Mouse (Mus musculus) lung, embryonic 14.5 days (tissue): Measurements from ENCODE around the gene Dhdh. TPM values are rescaled to one million over a fixed set of nuclear protein-coding genes. Genes with fewer than 3 reads are reported as not detected.
A peak's percentile ranks its signal among the peaks of the same experiment; 100 is the strongest.

ENCODE experiments used
- ATAC-seq: fragments of 200-750 bp; cut with Nextera tagmentation; 2 replicates; pipeline ENCODE4 v1.8.0; 2017; ENCODE audit warnings: mild to moderate bottlenecking, moderate TSS enrichment, moderate library complexity; ENCODE audit not compliant: insufficient read depth
- DNase-seq: peaks from one replicate; pipeline ENCODE4 v3.0.0-alpha.2; 2015
- H3K27ac ChIP-seq: fragments of 300-500 bp; sonication (generic); 2 replicates; pipeline ENCODE4 v1.5.1; 2014; ENCODE audit warnings: low read depth, mild to moderate bottlenecking, moderate library complexity
- H3K27me3 ChIP-seq: fragments of 300-500 bp; sonication (generic); 2 replicates; pipeline ENCODE4 v1.6.1; 2014; ENCODE audit warnings: low read length, control low read depth; ENCODE audit not compliant: insufficient read depth
- H3K36me3 ChIP-seq: fragments of 300-500 bp; sonication (generic); 2 replicates; pipeline ENCODE4 v1.6.1; 2014; ENCODE audit warnings: control low read depth; ENCODE audit not compliant: insufficient read depth
- H3K4me1 ChIP-seq: fragments of 300-500 bp; sonication (generic); 2 replicates; pipeline ENCODE4 v1.6.1; 2014; ENCODE audit warnings: antibody characterized with exemption, control low read depth; ENCODE audit not compliant: insufficient read depth
- H3K4me2 ChIP-seq: fragments of 300-500 bp; sonication (generic); 2 replicates; pipeline ENCODE4 v1.6.1; 2014; ENCODE audit warnings: mild to moderate bottlenecking
- H3K4me3 ChIP-seq: fragments of 300-500 bp; sonication (generic); 2 replicates; pipeline ENCODE4 v1.5.1; 2014; ENCODE audit warnings: low read depth, low read length
- H3K9ac ChIP-seq: fragments of 300-500 bp; sonication (generic); 2 replicates; pipeline ENCODE4 v1.6.1; 2014
- H3K9me3 ChIP-seq: fragments of 300-500 bp; sonication (generic); 2 replicates; pipeline ENCODE4 v1.6.1; 2016; ENCODE audit warnings: low read depth, low read length, control low read depth
- CTCF ChIP-seq: IDR thresholded peaks from 2 replicates; pipeline ENCODE4 v1.5.1; 2016; ENCODE audit warnings: antibody characterized with exemption, low read depth
- WGBS: fragments of 180-500 bp; shearing (Covaris S2); extraction: QIAGEN DNeasy Blood & Tissue Kit; methylation state at CpG from one replicate; pipeline ENCODE4 v1.1.7; 2014; 5-methylcytosine and 5-hydroxymethylcytosine counted together
- polyA plus RNA-seq: library from polyadenylated mRNA; unstranded; fragments of >200 nt; fragmentation: Nextera tagmentation; extraction: Ambion mirVana; gene quantifications from 2 replicates; pipeline ENCODE4 v1.2.1, GENCODE M21; 2014

The Dhdh gene
- polyA plus RNA-seq, 1 experiment from 2014 or later: 3.0 TPM

DNA sequence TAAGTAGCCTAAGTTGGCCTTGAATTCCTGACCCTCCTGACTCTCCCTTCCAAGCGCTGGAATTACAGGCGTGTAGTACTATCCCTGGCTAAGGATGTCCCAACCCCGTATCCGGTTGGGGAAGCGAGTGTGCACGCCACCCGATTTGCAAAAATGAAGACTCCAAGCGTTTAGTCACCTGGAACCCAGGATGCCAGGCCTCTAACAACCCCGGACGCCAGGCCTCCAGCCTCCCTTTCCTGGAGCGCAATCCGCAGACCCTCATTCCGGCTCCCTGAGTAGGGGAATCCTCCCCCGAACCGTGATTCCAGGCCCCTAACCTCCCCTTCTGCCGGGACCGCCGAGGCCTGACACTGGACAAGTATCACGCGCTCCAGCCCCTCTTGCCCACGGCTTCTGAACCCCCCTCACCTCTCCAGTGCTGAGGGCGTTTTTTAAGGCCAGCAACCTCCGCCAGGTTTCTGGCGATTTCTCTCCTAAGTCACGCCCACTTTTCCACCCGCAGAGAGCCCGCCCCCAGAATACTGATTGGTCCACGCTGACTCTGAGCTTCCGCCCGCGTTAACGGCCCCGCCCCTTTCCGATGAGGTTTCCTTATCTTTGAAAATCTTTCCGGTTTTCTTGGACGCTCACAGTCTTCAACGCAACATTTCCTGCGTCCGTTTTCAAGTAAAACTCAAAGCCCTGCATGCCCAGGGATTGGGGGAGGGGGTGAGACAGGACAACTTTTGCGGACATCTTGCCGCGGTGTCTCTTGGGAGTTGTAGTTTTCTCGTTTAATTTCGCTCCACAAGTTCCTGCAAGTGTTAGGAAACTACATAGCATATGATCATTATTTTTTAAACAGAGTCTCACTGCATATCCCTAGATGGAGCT, 21.5 kb upstream of the Dhdh start, which contains the start of gene Nucb1:
Gene Nucb1, minus strand, starts transcription at position 495 of the 876 bp plus-strand sequence.
- Histone ChIP-seq H3K4me2 (peak within 1 kb of the TSS; percentile 97), H3K36me3 (peaks cover 23% of the 10 kb centered on the region), H3K4me1 (peaks cover 1% of the 10 kb centered on the region; the same call in 1 of the 2 replicates), H3K27me3 (no peaks in the 10 kb centered on the region), H3K27ac (peak within 1 kb of the TSS; percentile 92), H3K9me3 (no peaks in the 10 kb centered on the region), H3K4me3 (peak within 1 kb of the TSS; percentile 53), H3K9ac (peak within 1 kb of the TSS; percentile 60)
- TF ChIP-seq CTCF: 0 out of 2 replicates have a peak, but pooled peaks have one; percentile 1
- WGBS: under 1% methylated on average over 44 of the region's 44 CpGs
- ATAC-seq (peak; percentile 88), DNase-seq (peak; percentile 98)

DNA sequence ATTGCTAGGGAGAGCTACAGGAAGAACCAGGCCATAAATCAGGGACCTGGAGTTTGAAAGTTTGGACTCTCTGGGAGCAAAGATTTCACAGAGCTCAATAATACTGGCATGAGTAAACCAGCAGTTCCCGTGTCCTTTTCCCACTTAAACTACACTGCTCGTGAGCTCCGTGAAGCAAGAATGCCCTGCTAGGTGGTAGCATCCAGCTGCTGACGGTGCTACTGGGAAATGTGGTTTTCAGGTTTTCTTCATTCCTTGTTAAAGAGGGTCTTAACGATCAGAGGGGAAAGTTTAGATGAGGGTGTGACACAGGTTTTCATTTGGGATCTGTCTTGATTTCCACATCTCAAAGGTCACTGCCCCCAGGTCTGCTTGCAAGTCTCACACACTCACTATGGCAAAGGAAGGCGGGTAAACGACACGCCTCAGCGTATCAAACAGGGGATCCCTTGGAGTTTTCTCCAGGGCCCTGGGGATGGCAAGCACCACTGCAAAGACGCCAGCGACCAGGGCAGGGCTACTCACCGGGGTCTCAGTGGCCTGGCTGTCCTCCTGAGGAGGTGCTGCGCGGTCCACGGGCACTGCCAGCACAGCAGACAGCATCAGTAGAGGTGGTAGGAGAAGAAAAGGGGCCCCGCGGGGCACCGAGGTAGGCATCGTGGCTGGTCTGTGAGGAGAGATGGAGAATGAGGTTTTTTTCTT, 20.7 kb upstream of the Dhdh start:
- H3K4me3 ChIP-seq: peak overlapping the region; percentile 53
- H3K36me3 ChIP-seq: peaks cover 23% of the 10 kb centered on the region
- H3K4me1 ChIP-seq: no peaks in the 10 kb centered on the region
- H3K9ac ChIP-seq: peak overlapping the region; percentile 60
- H3K27me3 ChIP-seq: no peaks in the 10 kb centered on the region
- H3K4me2 ChIP-seq: peak overlapping the region; percentile 97
- TF ChIP-seq CTCF: no peak
- ATAC-seq (peak; percentile 25), DNase-seq (no peak)
- no peaks in the 10 kb centered on the region for H3K9me3 ChIP-seq
- 27% methylated on average over 19 of the region's 19 CpGs for WGBS
- H3K27ac ChIP-seq: peak overlapping the region; percentile 92

DNA sequence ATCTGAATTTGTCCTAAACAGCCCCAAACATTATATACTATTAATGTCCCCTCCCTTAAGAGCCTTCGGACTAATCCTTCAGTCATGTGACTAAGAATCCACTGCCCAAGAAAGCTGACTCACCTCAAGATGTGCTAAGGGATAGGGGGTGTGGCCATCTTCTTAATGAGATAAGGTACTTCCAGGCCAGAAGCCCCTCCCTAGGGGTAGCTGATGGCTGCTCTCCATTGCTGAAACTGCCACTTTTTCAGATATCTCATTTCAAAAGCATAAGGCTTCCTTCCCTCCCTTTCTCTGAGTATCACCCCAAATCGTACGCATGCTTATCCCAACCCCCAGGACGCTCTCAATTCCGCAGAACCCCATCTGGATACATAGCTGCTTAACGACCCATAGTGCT, 20.0 kb upstream of the Dhdh start:
- H3K36me3 ChIP-seq: peaks cover 23% of the 10 kb centered on the region
- no peaks in the 10 kb centered on the region for H3K4me1 ChIP-seq
- 0 out of 2 replicates have a peak overlapping the region, but pooled peaks have one; percentile 8 for H3K4me3 ChIP-seq
- DNase-seq (no peak), ATAC-seq (no peak)
- no peak for TF ChIP-seq CTCF
- peak overlapping the region; percentile 97 for H3K4me2 ChIP-seq
- peak overlapping the region; percentile 60; the same call in 1 of the 2 replicates for H3K9ac ChIP-seq
- no peaks in the 10 kb centered on the region for H3K9me3 ChIP-seq
- no peaks in the 10 kb centered on the region for H3K27me3 ChIP-seq
- 87% methylated on average over 6 of the region's 6 CpGs for WGBS
- H3K27ac ChIP-seq: peak overlapping the region; percentile 47; the same call in 1 of the 2 replicates

DNA sequence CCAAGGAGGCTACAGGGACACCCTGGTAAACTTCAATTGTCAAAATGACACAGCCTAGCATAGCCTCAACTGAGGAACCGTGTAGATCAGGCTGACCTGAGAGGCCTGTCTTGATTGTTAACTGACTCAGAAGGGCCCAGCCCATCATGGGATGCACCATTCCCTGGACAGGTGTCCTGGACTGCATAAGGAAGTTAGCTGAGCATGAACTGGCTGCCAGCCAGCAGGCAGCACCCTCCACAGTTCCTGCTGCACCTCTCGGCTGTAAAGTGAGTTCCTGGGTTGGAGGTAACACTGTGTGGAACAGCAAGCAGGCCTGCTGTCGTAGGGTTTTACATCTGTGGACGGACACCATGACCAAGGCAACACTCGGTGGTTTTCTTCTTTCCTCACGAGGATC, 19.0 kb upstream of the Dhdh start:
- no peak overlapping the region for H3K27ac ChIP-seq

DNA sequence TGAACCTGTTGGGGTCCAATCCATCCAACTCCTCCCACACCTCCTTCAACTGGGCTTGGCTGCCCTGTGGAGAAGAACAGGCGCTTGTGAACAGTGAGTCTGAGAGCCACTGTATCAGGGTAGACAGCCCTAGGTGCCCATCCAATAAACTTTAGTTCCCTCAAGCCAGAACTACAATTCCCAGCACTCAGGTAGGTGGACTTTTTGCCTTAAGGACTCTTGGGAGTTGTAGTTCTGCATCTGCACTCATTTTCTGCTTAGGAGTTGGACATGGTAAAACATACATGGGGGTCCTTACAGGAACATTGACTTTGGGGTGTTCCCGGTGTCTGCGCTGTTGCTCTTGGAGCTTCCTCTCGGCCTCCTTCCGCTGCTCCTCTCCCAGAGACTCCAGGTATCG, 9.8 kb upstream of the Dhdh start:
- H3K4me2 ChIP-seq: no peak overlapping the region
- WGBS: 95% methylated on average over 6 of the region's 6 CpGs
- TF ChIP-seq CTCF: no peak
- DNase-seq (no peak), ATAC-seq (no peak)
- no peak overlapping the region for H3K4me3 ChIP-seq
- peaks cover 89% of the 10 kb centered on the region for H3K36me3 ChIP-seq
- H3K27ac ChIP-seq: no peak overlapping the region
- H3K4me1 ChIP-seq: no peaks in the 10 kb centered on the region
- H3K9me3 ChIP-seq: no peaks in the 10 kb centered on the region
- no peak overlapping the region for H3K9ac ChIP-seq
- no peaks in the 10 kb centered on the region for H3K27me3 ChIP-seq

More for the DNA sequence above, 19.0 kb upstream of the Dhdh start:
- no peak for DNase-seq
- no peaks in the 10 kb centered on the region for H3K4me1 ChIP-seq
- no peak for TF ChIP-seq CTCF
- no peaks in the 10 kb centered on the region for H3K27me3 ChIP-seq
- ATAC-seq: no peak
- no peaks in the 10 kb centered on the region for H3K9me3 ChIP-seq
- whole genome bisulfite sequencing: 85% methylated on average over 6 of the region's 6 CpGs
- H3K4me2 ChIP-seq: no peak overlapping the region
- peaks cover 27% of the 10 kb centered on the region for H3K36me3 ChIP-seq
- H3K9ac ChIP-seq: no peak overlapping the region
- no peak overlapping the region for H3K4me3 ChIP-seq

DNA sequence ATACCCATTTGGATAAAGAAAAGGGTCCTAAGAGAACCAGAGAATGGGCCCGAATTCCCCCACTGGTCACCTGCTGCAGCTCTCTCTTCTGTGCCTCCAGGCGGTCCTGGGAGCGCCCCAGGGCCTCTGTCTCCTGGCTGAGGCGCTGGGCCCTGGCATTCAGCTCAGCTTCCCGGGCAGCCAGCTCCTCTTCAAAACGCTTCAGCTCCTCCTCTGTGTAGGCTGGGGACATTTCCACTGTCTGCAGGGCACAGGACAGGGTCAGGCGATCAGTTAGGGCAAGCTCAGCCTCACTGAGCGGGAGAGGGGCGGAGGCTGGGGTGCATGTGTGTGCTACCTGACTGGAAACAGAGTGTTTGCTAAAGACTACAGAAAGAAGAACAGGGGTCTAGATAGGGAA, 5.9 kb upstream of the Dhdh start:
- Histone ChIP-seq H3K9ac (no peak overlapping the region), H3K36me3 (peaks cover 68% of the 10 kb centered on the region), H3K9me3 (no peaks in the 10 kb centered on the region), H3K27ac (no peak overlapping the region), H3K4me2 (no peak overlapping the region), H3K27me3 (no peaks in the 10 kb centered on the region), H3K4me1 (no peaks in the 10 kb centered on the region), H3K4me3 (no peak overlapping the region)
- 80% methylated on average over 9 of the region's 9 CpGs for WGBS
- DNase-seq (no peak), ATAC-seq (no peak)
- no peak for TF ChIP-seq CTCF

DNA sequence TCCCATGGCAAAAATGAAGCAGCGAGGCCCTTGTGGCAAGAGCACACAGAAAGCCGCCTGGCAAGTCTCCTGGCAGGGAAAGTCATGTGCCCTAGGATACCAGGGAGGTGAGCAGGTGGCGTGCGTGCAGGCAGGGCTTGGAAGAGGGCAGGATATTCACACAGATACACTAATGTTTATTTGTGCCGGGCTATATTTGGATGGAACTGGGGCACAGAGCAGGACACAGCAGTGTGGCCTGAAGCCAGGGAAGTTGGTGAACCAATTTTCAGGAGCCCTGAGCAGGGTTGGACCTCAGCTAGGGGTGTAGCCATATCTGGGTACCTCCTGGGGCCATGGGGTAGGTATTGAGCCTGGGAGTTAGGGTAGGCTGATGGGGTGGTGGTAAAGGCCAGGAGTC, 4.3 kb upstream of the Dhdh start:
- no peak for DNase-seq
- ATAC-seq: no peak
- Histone ChIP-seq H3K4me1 (no peaks in the 10 kb centered on the region), H3K4me2 (no peak overlapping the region), H3K27ac (no peak overlapping the region), H3K9ac (no peak overlapping the region), H3K9me3 (no peaks in the 10 kb centered on the region), H3K27me3 (no peaks in the 10 kb centered on the region), H3K36me3 (peaks cover 52% of the 10 kb centered on the region), H3K4me3 (no peak overlapping the region)
- no peak for TF ChIP-seq CTCF
- 84% methylated on average over 5 of the region's 5 CpGs for WGBS
